Mouse (Mus musculus): ENCODE data around the gene Cnot6l.
A peak's percentile ranks its signal among the peaks of the same experiment; 100 is the strongest.

Cnot6l gene

DNA sequence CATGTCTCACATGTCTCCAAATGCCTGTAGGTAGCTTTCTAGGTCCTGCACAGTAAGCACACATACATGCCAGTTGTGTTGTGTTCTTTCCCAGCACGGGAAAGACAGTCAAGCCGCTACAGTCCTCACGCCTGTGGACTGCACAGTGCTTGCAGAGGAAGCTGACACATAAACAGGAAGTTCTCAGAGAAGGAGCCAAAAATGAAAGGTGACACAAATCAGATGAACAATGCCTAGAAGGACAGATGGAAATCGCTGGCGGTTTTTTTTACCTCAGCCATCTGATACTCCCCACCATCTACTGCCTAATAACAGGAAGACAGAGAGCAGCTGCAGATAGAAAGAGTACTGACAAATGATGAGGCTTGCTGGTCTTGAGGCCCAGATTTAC lies at the start of gene Cnot6l:
TSS of gene Cnot6l (minus strand) at position 151 of the 391 bp plus-strand sequence.
- DNase-seq (ENCODE audit: low read depth, low spot score), result no peak

GRCm38 (mm10) chr5:96209916-96210583 lies 46.1 kb upstream of the Cnot6l start:
- DNase-seq (ENCODE audit: low read depth, low spot score), result peak; percentile 88

DNA sequence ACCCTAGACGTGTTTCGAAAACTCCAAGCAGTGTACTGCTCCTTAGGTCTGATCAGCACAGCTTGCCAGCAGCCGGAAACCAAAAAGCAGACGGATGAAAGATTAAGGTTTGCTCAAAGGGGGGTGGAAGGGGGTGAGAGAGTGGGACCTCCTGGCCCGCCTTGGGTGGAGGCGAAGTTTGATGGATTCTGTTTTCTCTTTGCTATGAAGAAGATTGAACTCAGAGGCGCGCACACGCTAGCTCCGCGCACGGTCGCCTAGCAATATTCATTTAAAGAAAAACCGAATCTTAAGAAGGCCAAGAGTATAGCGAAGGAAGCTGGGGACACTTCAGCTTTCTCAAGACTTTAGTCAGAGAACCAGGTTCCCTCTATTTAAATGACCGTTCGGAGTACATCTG lies 45.5 kb upstream of the Cnot6l start, which contains the start of gene Mrpl1:
TSS of gene Mrpl1 (plus strand) at position 35 of the 400 bp plus-strand sequence.
- DNase-seq (ENCODE audit: low read depth, low spot score), result peak; percentile 23

DNA sequence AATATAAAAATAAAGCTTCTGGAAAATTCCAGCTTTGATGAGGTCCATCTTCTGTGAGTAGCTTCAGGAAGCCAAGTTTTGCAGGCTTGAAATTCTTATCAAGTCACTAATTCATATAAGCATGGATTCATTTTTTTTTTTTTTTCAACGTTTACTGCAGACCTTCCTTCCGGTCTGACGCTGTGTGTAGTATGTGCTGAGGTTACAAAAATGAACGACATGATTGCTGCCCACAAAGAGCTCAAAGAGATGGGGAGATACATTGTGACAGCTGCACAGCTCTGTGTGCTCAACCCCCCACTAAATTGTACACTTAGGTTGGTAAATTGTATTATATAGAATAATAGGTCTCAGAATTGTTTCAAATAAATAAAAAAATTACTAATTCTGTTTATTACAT lies 44.6 kb upstream of the Cnot6l start:
- DNase-seq (ENCODE audit: low read depth, low spot score), result no peak

DNA sequence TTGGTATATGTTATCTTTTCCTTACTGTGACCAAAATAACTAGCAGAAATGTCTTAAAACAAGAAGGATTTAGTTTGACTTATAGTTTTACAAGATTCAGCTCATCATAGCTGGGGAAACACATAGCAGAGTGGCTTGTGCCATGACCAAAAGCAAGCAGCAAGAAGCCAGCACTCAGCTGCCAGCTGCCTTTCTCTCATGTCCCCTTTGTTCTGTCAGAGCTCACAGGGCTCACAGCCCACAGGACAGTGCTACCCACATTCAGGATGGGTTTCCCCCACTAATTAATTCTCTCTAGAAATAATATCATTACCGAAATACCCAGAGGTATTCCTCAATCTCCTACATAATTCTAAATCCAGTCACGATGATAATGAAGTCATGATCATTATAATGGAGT lies 43.6 kb upstream of the Cnot6l start:
- DNase-seq (ENCODE audit: low read depth, low spot score), result no peak

- DNase-seq (ENCODE audit: low read depth, low spot score), result no peak
Measured at GRCm38 (mm10) chr5:96206897-96207296, 42.9 kb upstream of the Cnot6l start.

DNA sequence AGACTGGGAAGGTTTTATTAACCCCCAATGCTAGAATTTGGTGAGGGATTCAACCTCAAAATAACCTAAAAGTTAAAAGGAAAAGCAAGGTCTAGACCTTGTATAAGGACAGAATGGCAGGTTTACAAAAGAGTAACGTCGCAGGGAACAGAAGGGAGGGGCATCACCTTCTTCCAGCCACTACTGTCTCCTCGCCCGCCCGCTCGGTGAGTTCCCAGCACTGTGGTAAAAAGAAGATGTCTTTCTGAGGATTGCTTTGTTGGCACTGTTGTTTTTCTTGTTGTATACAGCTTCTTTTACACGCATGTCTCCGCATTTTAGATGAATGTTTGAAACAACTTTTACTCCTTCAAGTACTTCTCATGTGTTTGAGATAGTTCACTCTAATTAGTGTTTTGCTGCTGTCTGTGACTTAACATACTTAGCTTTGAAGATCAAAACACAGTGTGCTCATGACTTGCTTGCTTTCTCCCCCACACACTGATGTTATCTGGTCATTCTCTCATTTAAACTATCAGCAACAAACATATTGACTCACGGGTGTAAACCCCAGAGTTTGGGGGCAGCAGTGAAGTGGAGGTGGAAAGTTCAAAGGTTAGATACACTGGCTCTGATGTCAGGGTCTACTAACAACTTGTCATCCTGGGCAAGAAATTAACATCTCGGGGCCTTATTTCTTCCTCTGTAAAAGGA lies 37.6 kb upstream of the Cnot6l start:
- no peak for DNase-seq (ENCODE audit: low read depth, low spot score)

DNA sequence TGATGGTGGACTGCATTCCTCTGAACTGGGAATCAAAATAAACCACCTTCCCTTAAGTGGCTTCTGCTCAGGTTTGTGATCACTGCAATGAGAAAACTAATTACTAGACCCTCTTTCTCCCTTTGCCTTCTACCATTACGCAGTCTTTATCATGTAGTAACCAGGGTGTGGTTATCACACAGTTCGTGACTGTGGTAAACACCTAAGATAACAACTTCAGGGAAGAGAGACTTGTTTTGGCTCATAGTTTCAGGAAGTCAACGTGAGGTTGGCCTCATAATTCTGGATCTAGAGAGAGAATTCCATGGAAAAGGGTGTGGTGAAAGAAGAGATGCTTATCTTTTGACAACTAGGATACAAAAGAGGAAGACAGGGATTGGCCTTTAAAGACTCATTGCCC lies 36.3 kb upstream of the Cnot6l start:
- no peak for DNase-seq (ENCODE audit: low read depth, low spot score)

GRCm38 (mm10) chr5:96198271-96198670 lies 34.3 kb upstream of the Cnot6l start:
- DNase-seq (ENCODE audit: low read depth, low spot score), result no peak

GRCm38 (mm10) chr5:96196547-96197052 lies 32.6 kb upstream of the Cnot6l start:
- no peak for DNase-seq (ENCODE audit: low read depth, low spot score)

DNA sequence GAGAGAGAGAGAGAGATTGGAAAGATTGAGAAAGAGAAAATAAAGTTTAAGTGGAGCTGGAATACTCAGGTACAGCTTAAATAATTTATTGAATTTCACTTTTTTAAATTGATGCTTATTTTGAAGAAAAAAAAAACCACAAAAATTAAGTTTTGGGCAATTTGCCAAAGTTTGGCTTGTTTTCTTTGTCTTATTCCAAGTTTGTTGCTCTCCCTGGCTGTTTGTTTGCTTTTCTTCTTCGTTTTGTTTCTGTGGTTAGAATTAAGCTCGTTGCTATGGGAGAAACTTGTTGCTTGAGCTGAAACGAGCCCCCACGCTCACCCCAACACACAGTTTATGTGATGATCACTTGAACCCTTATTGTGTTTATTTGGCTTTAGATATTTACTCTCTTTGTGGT lies 27.3 kb upstream of the Cnot6l start:
- no peak for DNase-seq (ENCODE audit: low read depth, low spot score)

- no peak for DNase-seq (ENCODE audit: low read depth, low spot score)
Measured at GRCm38 (mm10) chr5:96189761-96190160, 25.8 kb upstream of the Cnot6l start.

GRCm38 (mm10) chr5:96183987-96184386 lies 20.0 kb upstream of the Cnot6l start:
- no peak for DNase-seq (ENCODE audit: low read depth, low spot score)

DNA sequence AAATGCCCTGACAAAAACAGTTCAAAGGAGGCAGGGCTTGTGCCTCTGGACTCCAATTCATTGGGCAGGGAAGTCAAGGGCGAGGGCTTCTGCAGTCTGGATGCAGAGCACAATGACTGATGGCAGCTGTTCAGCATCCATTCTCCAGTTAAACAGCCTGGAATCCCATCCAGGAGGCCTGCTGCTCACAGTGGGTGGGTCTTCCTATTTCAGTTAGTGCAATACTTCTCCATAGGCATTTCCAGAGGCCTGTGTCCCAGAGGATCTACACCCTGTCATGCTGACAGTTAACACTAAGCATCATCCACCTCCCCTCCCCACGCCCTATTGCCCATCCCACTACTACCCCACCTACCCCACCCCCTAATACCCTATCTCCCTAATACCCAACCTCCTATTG lies 19.2 kb upstream of the Cnot6l start:
- no peak for DNase-seq (ENCODE audit: low read depth, low spot score)

DNA sequence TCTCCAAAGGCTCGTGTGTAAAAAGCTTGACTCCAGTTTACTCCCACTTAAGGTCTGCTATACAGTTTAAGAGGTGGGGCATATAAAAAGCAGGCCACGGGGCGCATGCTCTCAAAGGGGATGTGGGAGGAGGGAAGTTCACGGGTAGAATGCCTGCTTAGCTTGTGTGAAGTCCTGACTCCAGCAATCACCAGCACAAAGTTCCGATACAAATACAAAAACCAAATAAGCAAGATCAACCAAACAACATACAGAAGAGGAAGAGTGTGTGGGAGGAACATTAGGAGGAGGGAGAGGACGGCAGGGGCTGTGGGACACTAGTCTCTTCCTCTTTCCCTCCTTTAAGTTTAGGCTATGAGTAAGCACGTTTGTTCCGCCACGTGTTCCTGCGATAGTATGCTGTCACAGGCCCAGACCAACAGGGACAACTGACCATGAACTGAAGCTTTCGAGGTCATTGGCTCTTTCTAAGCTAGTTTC lies 12.9 kb upstream of the Cnot6l start:
- DNase-seq (ENCODE audit: low read depth, low spot score), result no peak

DNA sequence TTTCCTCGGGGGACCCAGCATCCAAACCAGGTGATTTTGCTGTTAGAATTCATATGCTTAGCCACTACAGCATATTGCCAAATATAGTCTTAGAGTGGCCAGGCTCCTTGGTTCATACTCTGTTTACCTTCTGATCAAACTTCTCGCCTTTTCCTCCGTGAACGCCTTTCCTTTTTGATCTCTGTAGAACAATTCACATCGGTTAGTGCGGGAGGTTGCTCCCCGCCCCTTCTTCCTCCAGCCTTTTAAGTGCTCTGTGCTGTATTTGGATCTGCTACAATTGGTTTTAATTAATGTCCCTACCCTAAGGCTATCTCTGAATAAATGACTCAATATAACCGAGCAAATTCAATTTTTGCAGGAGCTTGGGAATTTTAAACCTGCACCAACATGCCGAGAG lies 12.2 kb upstream of the Cnot6l start:
- DNase-seq (ENCODE audit: low read depth, low spot score), result no peak

GRCm38 (mm10) chr5:96171765-96172164 lies 7.8 kb upstream of the Cnot6l start:
- DNase-seq (ENCODE audit: low read depth, low spot score), result no peak

- DNase-seq (ENCODE audit: low read depth, low spot score), result no peak
Measured at GRCm38 (mm10) chr5:96170443-96170842, 6.5 kb upstream of the Cnot6l start.

- DNase-seq (ENCODE audit: low read depth, low spot score), result no peak
Measured at GRCm38 (mm10) chr5:96166761-96167160, 2.8 kb upstream of the Cnot6l start.

GRCm38 (mm10) chr5:96163396-96164020 lies 463 bp downstream of the Cnot6l start:
- no peak for DNase-seq (ENCODE audit: low read depth, low spot score)

DNA sequence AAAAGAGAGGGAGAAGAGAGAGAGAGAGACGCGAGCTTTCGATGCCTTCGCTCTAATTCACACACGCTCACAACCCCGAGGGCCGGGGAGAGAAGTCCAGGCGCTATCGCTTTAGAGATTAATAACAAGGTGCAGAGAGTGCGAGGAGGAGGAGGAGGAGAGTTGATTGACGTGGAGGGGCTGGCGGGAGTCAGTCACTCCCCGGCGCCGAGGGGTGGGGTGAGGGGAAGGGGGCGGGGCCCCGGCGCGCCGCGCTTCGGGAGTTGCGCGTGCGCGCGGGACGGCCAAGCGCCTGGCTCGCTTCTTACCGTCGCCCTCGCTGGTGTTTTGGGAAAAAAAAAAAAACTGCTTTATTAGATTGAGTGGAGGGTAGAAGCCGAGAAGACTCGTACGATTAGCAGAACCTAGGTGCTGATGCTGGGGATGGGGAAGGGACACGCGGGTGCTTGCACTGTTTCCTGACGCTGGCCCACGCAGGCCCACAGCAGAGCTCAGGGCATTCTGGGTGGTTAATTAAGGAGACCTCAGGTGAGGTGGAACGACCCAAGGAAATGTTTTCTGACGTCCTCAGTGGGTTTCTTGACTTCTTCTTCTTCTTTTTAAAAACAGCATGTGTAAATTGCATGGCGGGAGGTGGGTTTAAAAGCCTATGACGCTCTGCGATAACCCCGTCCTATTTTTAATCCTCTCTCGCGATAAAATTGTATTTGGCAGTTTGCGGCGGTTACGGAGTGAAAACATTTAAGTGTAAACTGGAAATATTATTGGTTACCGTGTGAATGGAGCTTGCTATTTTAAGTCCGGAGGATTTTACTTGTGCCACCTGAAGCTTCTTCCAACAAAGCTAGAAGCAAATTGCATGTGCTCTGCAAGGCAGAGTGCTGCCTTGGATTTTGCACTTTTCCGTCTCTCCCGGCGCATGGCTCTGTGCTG lies 1.3 kb downstream of the Cnot6l start:
- peak; percentile 79 for DNase-seq (ENCODE audit: low read depth, low spot score)

Data from embryo, embryonic 11.5 days (tissue).